ENCODE assay signal across 20 mouse cellular contexts in genomic region chr5:129420981-129421380, GRCm38 (mm10).
DNase-seq lines count a peak whose midpoint lies in the region; ATAC-seq and TF ChIP-seq lines count a peak whose summit lies in the region.
"Had no signal": no experiment of that assay in that cellular context is flagged by ENCODE, and none has a peak within 500 bp of the region (broad histone marks: within the 10 kb centered on the region; RNA-seq: fewer than 3 reads in every experiment).

No protein-coding gene starts in this region.

- no peaks in the 10 kb centered on the region for H3K27me3 ChIP-seq in kidney, postnatal 0 days (ENCODE audit: insufficient read depth, low read length)
- no peaks in the 10 kb centered on the region for H3K27me3 ChIP-seq in ES-Bruce4 (ENCODE audit: control insufficient read depth, insufficient read depth, low read length, poor library complexity, severe bottlenecking)
- H3K27me3 ChIP-seq in forebrain, embryonic 14.5 days (replicated peaks; ENCODE audit: control insufficient read depth, insufficient read depth, low read length): no peaks in the 10 kb centered on the region
- no peaks in the 10 kb centered on the region for H3K27me3 ChIP-seq in neural tube, embryonic 15.5 days (replicated peaks)
- H3K27me3 ChIP-seq: forebrain, embryonic 13.5 days; heart, embryonic 13.5 days; hindbrain, embryonic 12.5 days had no signal

- H3K36me3 ChIP-seq in kidney, postnatal 0 days (ENCODE audit: insufficient read depth, low read length): no peaks in the 10 kb centered on the region
- no peaks in the 10 kb centered on the region for H3K36me3 ChIP-seq in ES-Bruce4 (ENCODE audit: control insufficient read depth, insufficient read depth, low read length, poor library complexity, severe bottlenecking)
- no peaks in the 10 kb centered on the region for H3K36me3 ChIP-seq in forebrain, embryonic 14.5 days (ENCODE audit: control insufficient read depth, insufficient read depth, low read length)
- H3K36me3 ChIP-seq in neural tube, embryonic 15.5 days: no peaks in the 10 kb centered on the region
- H3K36me3 ChIP-seq: embryonic facial prominence, embryonic 10.5 days; heart, embryonic 13.5 days; hindbrain, embryonic 12.5 days had no signal

- TF ChIP-seq EP300 in ES-Bruce4 (IDR thresholded peaks at IDR 0.05; ENCODE audit: insufficient read depth, low read depth, low read length): no peak

- H3K4me2 ChIP-seq in kidney, postnatal 0 days (ENCODE audit: low read length): no peak overlapping the region
- no peak overlapping the region for H3K4me2 ChIP-seq in forebrain, embryonic 14.5 days (ENCODE audit: low read length)
- H3K4me2 ChIP-seq in neural tube, embryonic 15.5 days: no peak overlapping the region
- H3K4me2 ChIP-seq: forebrain, embryonic 13.5 days; heart, embryonic 13.5 days; hindbrain, embryonic 12.5 days had no signal

- H3K4me3 ChIP-seq in kidney, postnatal 0 days (replicated peaks; ENCODE audit: low read depth, low read length): no peak overlapping the region
- no peak overlapping the region for H3K4me3 ChIP-seq in ES-Bruce4 (ENCODE audit: low read depth, low read length)
- no peak overlapping the region for H3K4me3 ChIP-seq in forebrain, embryonic 14.5 days (ENCODE audit: low read depth, low read length)
- no peak overlapping the region for H3K4me3 ChIP-seq in neural tube, embryonic 15.5 days (replicated peaks)
- H3K4me3 ChIP-seq: embryonic facial prominence, embryonic 10.5 days; forebrain, embryonic 13.5 days; gastrocnemius, adult 2 months; heart, embryonic 13.5 days; hindbrain, embryonic 12.5 days had no signal

- no peak overlapping the region for H3K9ac ChIP-seq in kidney, postnatal 0 days (ENCODE audit: low read depth, low read length)
- H3K9ac ChIP-seq in ES-Bruce4 (ENCODE audit: low read depth, poor library complexity, severe bottlenecking): no peak overlapping the region
- no peak overlapping the region for H3K9ac ChIP-seq in forebrain, embryonic 14.5 days (ENCODE audit: low read length)
- H3K9ac ChIP-seq in neural tube, embryonic 15.5 days (replicated peaks): no peak overlapping the region
- H3K9ac ChIP-seq: forebrain, embryonic 13.5 days; heart, embryonic 13.5 days; hindbrain, embryonic 12.5 days had no signal

- H3K9me3 ChIP-seq in kidney, postnatal 0 days (replicated peaks; ENCODE audit: low read length): no peaks in the 10 kb centered on the region
- no peaks in the 10 kb centered on the region; the same call in 1 of the 2 replicates for H3K9me3 ChIP-seq in ES-Bruce4 (replicated peaks; ENCODE audit: control insufficient read depth, insufficient read depth, low read length, poor library complexity, severe bottlenecking)
- H3K9me3 ChIP-seq in forebrain, embryonic 14.5 days (replicated peaks; ENCODE audit: control insufficient read depth, low read length): no peaks in the 10 kb centered on the region
- no peaks in the 10 kb centered on the region for H3K9me3 ChIP-seq in neural tube, embryonic 15.5 days (replicated peaks)
- H3K9me3 ChIP-seq: embryonic facial prominence, embryonic 10.5 days; hindbrain, embryonic 12.5 days had no signal

- 0 out of 2 replicates have a peak, but pooled peaks have one; percentile 7 for TF ChIP-seq CTCF in kidney, postnatal 0 days (IDR thresholded peaks at IDR 0.05; ENCODE audit: low read depth)
- TF ChIP-seq CTCF in ES-Bruce4 (IDR thresholded peaks at IDR 0.05; ENCODE audit: low read depth, low read length): peak; percentile 40

- DNase-seq in kidney, postnatal 0 days (ENCODE audit: low spot score): no peak
- DNase-seq in kidney, postnatal 36 days: no peak
- DNase-seq in 416B (ENCODE audit: low read depth) (peak; percentile 5), WW6 (ENCODE audit: low read depth, low spot score) (peak; percentile 33), MN1 (ENCODE audit: low spot score) (no peak)
- DNase-seq in forebrain, embryonic 14.5 days (ENCODE audit: low spot score): no peak
- DNase-seq: adrenal gland, adult 2 months; adrenal gland, postnatal 25 days; cerebellum, adult 2 months; cerebellum, postnatal 10 days; gastrocnemius, adult 2 months; gastrocnemius, postnatal 25 days; heart, postnatal 4 days had no signal

- 84% methylated on average over 2 of the region's 2 CpGs for WGBS in kidney, postnatal 0 days
- WGBS in forebrain, embryonic 14.5 days: 82% methylated on average over 2 of the region's 2 CpGs
- WGBS in neural tube, embryonic 15.5 days: 86% methylated on average over 2 of the region's 2 CpGs

- no peak for TF ChIP-seq POLR2A in ES-Bruce4 (IDR thresholded peaks at IDR 0.05; ENCODE audit: insufficient read depth, low read length)

- ATAC-seq in kidney, postnatal 0 days (replicated peaks; ENCODE audit: low FRiP score, low read depth): no peak
- ATAC-seq in forebrain, embryonic 14.5 days: no peak
- no peak for ATAC-seq in neural tube, embryonic 15.5 days (ENCODE audit: low FRiP score)
- ATAC-seq: forebrain, embryonic 13.5 days; hindbrain, postnatal 0 days had no signal

- no peak overlapping the region for H3K27ac ChIP-seq in kidney, postnatal 0 days
- no peak overlapping the region for H3K27ac ChIP-seq in ES-Bruce4 (ENCODE audit: insufficient read depth, low read length)
- H3K27ac ChIP-seq in forebrain, embryonic 14.5 days (ENCODE audit: low read depth, low read length): no peak overlapping the region
- H3K27ac ChIP-seq in neural tube, embryonic 15.5 days (replicated peaks): no peak overlapping the region
- H3K27ac ChIP-seq: embryonic facial prominence, embryonic 10.5 days; forebrain, embryonic 13.5 days; gastrocnemius, adult 2 months; heart, embryonic 13.5 days; hindbrain, embryonic 12.5 days; hindbrain, postnatal 0 days had no signal

- no peaks in the 10 kb centered on the region; the same call in 1 of the 2 replicates for H3K4me1 ChIP-seq in kidney, postnatal 0 days (replicated peaks; ENCODE audit: insufficient read depth, low read length)
- no peaks in the 10 kb centered on the region for H3K4me1 ChIP-seq in ES-Bruce4 (ENCODE audit: control insufficient read depth, insufficient read depth, low read length)
- no peaks in the 10 kb centered on the region for H3K4me1 ChIP-seq in forebrain, embryonic 14.5 days (ENCODE audit: control insufficient read depth, insufficient read depth, low read length)
- H3K4me1 ChIP-seq in neural tube, embryonic 15.5 days: no peaks in the 10 kb centered on the region

Comparison
In these comparisons a context has a peak if more than half of its experiments do, and no peak if none do; other contexts are left out.
1. DNase-seq: peak in 416B (single experiment) and WW6 (single experiment); none in kidney, postnatal 0 days (single experiment), kidney, postnatal 36 days (0 of 2), MN1 (single experiment) and forebrain, embryonic 14.5 days (single experiment).